ENCODE assay signal across 11 mouse cellular contexts in the genomic region with DNA sequence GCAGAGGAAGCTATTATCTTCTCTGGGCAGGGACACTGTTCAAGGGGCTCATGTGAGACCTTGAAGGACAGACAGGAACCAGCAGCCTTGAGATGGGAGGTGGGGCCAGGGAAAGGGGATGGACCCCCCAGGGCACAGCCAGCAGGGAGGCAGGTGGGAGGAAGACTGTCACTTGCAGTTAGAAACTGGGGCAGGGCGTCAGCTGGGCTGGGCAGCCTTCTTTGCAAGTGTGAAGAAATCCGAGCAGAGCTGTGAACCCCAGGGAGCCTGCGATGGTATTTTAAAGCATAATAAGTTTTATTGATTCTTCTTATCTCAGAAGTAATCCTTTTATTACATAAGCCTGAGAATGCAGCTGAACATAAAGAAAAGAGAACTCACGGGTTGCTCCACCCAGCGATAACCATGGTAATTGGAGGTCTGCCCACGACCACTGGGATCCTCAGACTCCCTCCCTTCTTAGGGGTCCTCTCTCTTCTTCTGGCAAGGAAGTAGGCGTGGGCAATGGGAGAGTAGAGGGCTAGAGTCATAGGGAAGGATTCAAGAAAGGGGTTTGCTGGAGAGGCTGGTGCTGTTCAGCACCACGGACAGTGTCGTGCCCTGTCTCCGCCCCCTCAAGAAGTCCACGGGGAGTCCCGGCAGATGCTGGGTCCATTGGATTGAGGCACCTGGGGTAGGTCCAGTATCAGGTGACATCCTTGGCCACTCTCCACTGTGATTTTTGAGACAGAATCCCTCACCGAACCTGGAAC.
DNase-seq lines count a peak whose midpoint lies in the region; ATAC-seq and TF ChIP-seq lines count a peak whose summit lies in the region.
"Had no signal": no experiment of that assay in that cellular context is flagged by ENCODE, and none has a peak within 500 bp of the region (broad histone marks: within the 10 kb centered on the region; RNA-seq: fewer than 3 reads in every experiment).

No protein-coding gene starts in this region.

- H3K4me2 ChIP-seq in limb, embryonic 14.5 days (replicated peaks; ENCODE audit: low read depth, low read length, severe bottlenecking), result no peak overlapping the region
- H3K4me2 ChIP-seq: heart, embryonic 13.5 days; limb, embryonic 13.5 days; neural tube, embryonic 13.5 days had no signal

- intact Hi-C loops in left cerebral cortex, adult 2 months (cut with DNase I), result no loop called here

- H3K9ac ChIP-seq in limb, embryonic 14.5 days (ENCODE audit: low read depth, low read length, severe bottlenecking), result no peak overlapping the region
- H3K9ac ChIP-seq: heart, embryonic 13.5 days; limb, embryonic 13.5 days; neural tube, embryonic 13.5 days had no signal

- no peak for TF ChIP-seq POLR2A in brain, embryonic 14.5 days (IDR thresholded peaks at IDR 0.05; ENCODE audit: borderline replicate concordance, extremely low read depth, insufficient read depth, insufficient read length, poor library complexity, severe bottlenecking)
- TF ChIP-seq POLR2A in limb, embryonic 14.5 days (IDR thresholded peaks at IDR 0.05; ENCODE audit: borderline replicate concordance, extremely low read depth, insufficient read depth, insufficient read length), result no peak

- no peaks in the 10 kb centered on the region for H3K9me3 ChIP-seq in limb, embryonic 14.5 days (ENCODE audit: control insufficient read depth, low read length)
- H3K9me3 ChIP-seq: heart, embryonic 13.5 days; limb, embryonic 13.5 days; neural tube, embryonic 13.5 days had no signal

- H3K27ac ChIP-seq in left cerebral cortex, adult 2 months, result peak overlapping the region; percentile 45; the same call in 1 of the 2 replicates
- H3K27ac ChIP-seq in limb, embryonic 14.5 days (replicated peaks; ENCODE audit: low read depth, low read length), result no peak overlapping the region
- H3K27ac ChIP-seq: heart, embryonic 13.5 days; limb, embryonic 13.5 days; neural tube, embryonic 13.5 days had no signal

- no peak overlapping the region for H3K4me3 ChIP-seq in left cerebral cortex, adult 2 months
- H3K4me3 ChIP-seq in limb, embryonic 14.5 days (replicated peaks; ENCODE audit: low read length), result no peak overlapping the region
- H3K4me3 ChIP-seq: heart, embryonic 13.5 days; limb, embryonic 13.5 days; neural tube, embryonic 13.5 days had no signal

- ATAC-seq in CD4-positive, CD25-positive, alpha-beta regulatory T cell, adult 4 months, result no peak
- ATAC-seq in limb, embryonic 14.5 days (ENCODE audit: low FRiP score, low read depth), result no peak

- peak; percentile 14 for DNase-seq in CD4-positive, CD25-positive, alpha-beta regulatory T cell, adult 2 months (ENCODE audit: low read depth, low spot score)
- DNase-seq in left cerebral cortex, adult 2 months (ENCODE audit: extremely low spot score in 1 of 2, low spot score in 2 of 2), result no peak
- no peak for DNase-seq in left cerebral cortex, adult 18-20 months (ENCODE audit: low spot score in 2 of 2)
- peak; percentile 27 for DNase-seq in brain, embryonic 14.5 days (ENCODE audit: low read depth)
- DNase-seq in limb, embryonic 14.5 days (ENCODE audit: low spot score), result peak; percentile 30
- DNase-seq in cerebellum, postnatal 36 days, result no peak
- DNase-seq in cerebellum, adult 11-12 months, result no peak

- H3K4me1 ChIP-seq in limb, embryonic 14.5 days (ENCODE audit: control insufficient read depth, insufficient read depth, low read length), result no peaks in the 10 kb centered on the region
- H3K4me1 ChIP-seq: heart, embryonic 13.5 days; limb, embryonic 13.5 days had no signal

- no peak for TF ChIP-seq CTCF in left cerebral cortex, adult 2 months (IDR thresholded peaks at IDR 0.05)
- no peak for TF ChIP-seq CTCF in brain, embryonic 14.5 days (IDR thresholded peaks at IDR 0.05; ENCODE audit: borderline replicate concordance, extremely low read depth, insufficient read depth, insufficient read length)

- H3K27me3 ChIP-seq in limb, embryonic 14.5 days (ENCODE audit: control insufficient read depth, insufficient read depth, low read length), result no peaks in the 10 kb centered on the region
- H3K27me3 ChIP-seq: neural tube, embryonic 13.5 days had no signal

- no peaks in the 10 kb centered on the region for H3K36me3 ChIP-seq in limb, embryonic 14.5 days (ENCODE audit: control insufficient read depth, insufficient read depth, low read length)
- H3K36me3 ChIP-seq: heart, embryonic 13.5 days; limb, embryonic 13.5 days; neural tube, embryonic 13.5 days had no signal

- WGBS in limb, embryonic 14.5 days, result 4% methylated on average over 13 of the region's 13 CpGs

Comparison
In these comparisons a context has a peak if more than half of its experiments do, and no peak if none do; other contexts are left out.
1. DNase-seq: peak in CD4-positive, CD25-positive, alpha-beta regulatory T cell, adult 2 months (single experiment), brain, embryonic 14.5 days (single experiment) and limb, embryonic 14.5 days (single experiment); none in left cerebral cortex, adult 2 months (0 of 2), left cerebral cortex, adult 18-20 months (0 of 2), cerebellum, postnatal 36 days (0 of 2) and cerebellum, adult 11-12 months (single experiment).